Mouse (Mus musculus) neutrophil, adult 65 days (primary cell): ENCODE measurements around the gene Ythdf1. TPM values are rescaled to one million over a fixed set of nuclear protein-coding genes. Genes with fewer than 3 reads are reported as not detected.

Experiments
- total RNA-seq: library from RNA; stranded (reverse); gene quantifications from 2 replicates; pipeline ENCODE4 v1.2.4, GENCODE M21; 2023

Ythdf1 gene
- total RNA-seq: 49.5 and 61.5 TPM in 2 replicates

DNA sequence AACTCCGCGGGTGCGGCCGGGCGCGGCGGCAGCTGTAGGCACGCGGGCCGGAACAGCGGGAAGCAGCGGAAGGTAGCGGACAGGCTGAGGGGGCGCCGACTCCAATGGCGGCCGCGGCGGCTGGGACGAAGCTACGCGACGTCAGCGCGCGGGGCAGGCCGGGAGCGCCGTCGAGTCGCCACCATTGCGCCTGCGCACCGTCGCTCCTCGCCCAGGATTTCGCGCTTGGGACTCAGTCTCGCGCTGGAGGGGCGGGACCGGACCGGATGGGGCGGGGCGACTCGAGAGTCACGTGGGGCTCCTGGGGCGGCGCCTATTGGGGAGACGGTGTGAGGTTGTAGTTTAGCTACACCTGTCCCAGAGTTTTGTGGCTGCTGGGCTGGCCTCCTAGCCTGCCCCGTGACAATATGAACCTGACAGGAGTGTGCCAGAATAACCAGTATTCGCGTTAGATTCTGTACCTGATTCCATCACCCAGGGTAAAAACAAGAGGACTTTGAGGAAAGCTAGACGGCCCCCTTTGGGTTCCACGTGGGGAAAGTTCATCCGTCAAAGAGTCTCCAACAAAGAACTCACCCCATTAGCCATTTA is at the start of gene Ythdf1:
Gene Ythdf1, minus strand, starts transcription at position 140 of the 591 bp plus-strand sequence.

GRCm38 (mm10) chr2:180967010-180967763 is 46.4 kb upstream of the Ythdf1 start, which contains the start of gene Arfgap1:
TSS of gene Arfgap1 (plus strand) at chr2:180967225.

DNA sequence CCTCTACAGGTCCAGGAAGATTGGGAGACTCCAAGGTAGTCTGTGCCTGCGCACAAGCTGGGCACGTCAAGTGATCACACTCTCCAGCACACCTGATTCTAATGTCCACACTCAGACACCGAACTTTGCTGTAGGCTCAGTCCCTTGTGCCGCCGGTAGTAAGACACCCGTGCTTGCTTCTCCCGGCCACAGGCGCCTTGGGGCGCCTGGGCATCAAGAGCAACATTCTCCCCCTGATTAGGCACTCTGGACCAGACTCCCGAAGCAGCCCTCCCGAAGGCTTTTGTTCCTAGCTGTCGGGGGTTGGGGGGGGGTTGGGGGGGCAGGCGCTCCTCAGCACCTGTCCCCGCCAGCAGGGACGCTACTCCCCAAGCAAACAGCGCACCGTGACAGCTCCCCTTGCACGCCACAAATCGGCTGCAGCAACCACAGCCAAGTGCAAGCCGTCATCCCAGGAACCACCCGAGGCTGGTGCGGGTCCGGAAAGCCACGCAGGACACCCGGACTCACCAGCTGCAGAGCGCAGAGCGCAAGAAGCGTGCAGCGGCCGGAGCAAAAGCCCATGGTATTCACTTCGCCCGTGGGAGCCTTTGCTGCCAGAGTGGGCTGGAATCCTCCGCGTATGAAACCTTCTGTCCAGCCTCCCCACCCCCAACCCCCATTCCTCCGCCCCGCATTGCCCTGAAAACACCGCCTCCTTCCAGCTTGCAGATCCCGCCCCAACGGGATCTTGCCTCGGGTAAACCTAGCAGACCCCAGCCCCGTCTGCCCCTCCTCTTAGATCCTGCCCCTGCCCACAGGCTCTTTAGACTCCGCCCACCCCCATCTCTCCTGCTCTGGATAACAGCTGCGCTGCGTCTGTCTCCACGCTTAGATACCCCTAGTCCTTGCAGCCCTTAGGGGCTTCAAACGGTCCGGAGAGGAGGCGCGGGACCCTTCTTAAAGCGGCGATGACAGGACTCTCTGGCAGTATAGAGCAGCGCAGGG is 33.6 kb upstream of the Ythdf1 start, which contains the start of gene Nkain4:
Gene Nkain4, minus strand, starts transcription at position 639 of the 987 bp plus-strand sequence.

GRCm38 (mm10) chr2:180928723-180929122 is 8.0 kb upstream of the Ythdf1 start, which contains the start of gene Birc7:
TSS of gene Birc7 (plus strand) at chr2:180929023.

Other genes with a start within 250 kb of the Ythdf1 start
- 54.6 and 80.6 TPM in 2 replicates for gene Dido1, start 210.9 kb downstream of the Ythdf1 start, total RNA-seq
- 46.7 and 56.2 TPM in 2 replicates for gene Gid8, start 210.8 kb downstream of the Ythdf1 start, total RNA-seq
- gene Slc17a9, start 195.7 kb downstream of the Ythdf1 start, total RNA-seq: 23.8 and 29.5 TPM in 2 replicates
- gene Bhlhe23, start 144.0 kb downstream of the Ythdf1 start, total RNA-seq: not detected in 2 replicates
- gene Birc7, start 8.1 kb upstream of the Ythdf1 start, total RNA-seq: not detected in 2 replicates
- gene Nkain4, start 33.8 kb upstream of the Ythdf1 start, total RNA-seq: not detected in 2 replicates
- 68.6 and 82.7 TPM in 2 replicates for gene Arfgap1, start 46.3 kb upstream of the Ythdf1 start, total RNA-seq
- 1.2 and 2.6 TPM in 2 replicates for gene Col20a1, start 65.6 kb upstream of the Ythdf1 start, total RNA-seq
- not detected in 2 replicates for gene Chrna4, start 122.6 kb upstream of the Ythdf1 start, total RNA-seq
- gene Kcnq2, start 214.4 kb upstream of the Ythdf1 start, total RNA-seq: not detected in 2 replicates
- not detected in 2 replicates for gene Eef1a2, start 236.1 kb upstream of the Ythdf1 start, total RNA-seq